Mouse (Mus musculus) E14TG2a.4 (cell line): ENCODE data around the gene Mccc2.

Source experiments
- CTCF ChIP-seq: conservative IDR thresholded peaks from 2 replicates; pipeline ENCODE4 v1.5.1; 2014; ENCODE audit warnings: low read length
- NANOG ChIP-seq: IDR thresholded peaks from 2 replicates; pipeline ENCODE4 v1.6.1; 2014; ENCODE audit warnings: borderline replicate concordance, low read length, mixed read lengths
- POU5F1 ChIP-seq: IDR thresholded peaks from 2 replicates; pipeline ENCODE4 v1.6.1; 2014; ENCODE audit warnings: low read length, borderline replicate concordance

GRCm38 (mm10) chr13:99979406-99979805 lies 36.0 kb downstream of the Mccc2 start:
- no peak for TF ChIP-seq CTCF
- TF ChIP-seq POU5F1, result no peak
- no peak for TF ChIP-seq NANOG
